10 mouse cellular contexts compared by ENCODE assay signal in genomic region chr12:101767306-101768053, GRCm38 (mm10). TPM values are rescaled to one million over a fixed set of nuclear protein-coding genes. Genes with fewer than 3 reads are reported as not detected.
DNase-seq lines count a peak whose midpoint lies in the region; ATAC-seq and TF ChIP-seq lines count a peak whose summit lies in the region.
"Had no signal": no experiment of that assay in that cellular context is flagged by ENCODE, and none has a peak within 500 bp of the region (broad histone marks: within the 10 kb centered on the region; RNA-seq: fewer than 3 reads in every experiment).

No protein-coding gene starts in this region.

- H3K9ac ChIP-seq in kidney, embryonic 15.5 days = no peak overlapping the region
- H3K9ac ChIP-seq: embryonic facial prominence, embryonic 12.5 days; liver, embryonic 13.5 days had no signal

- TF ChIP-seq POLR2A in kidney, adult 2 months (IDR thresholded peaks at IDR 0.05; ENCODE audit: low read depth, low read length) = no peak

- no peaks in the 10 kb centered on the region for H3K27me3 ChIP-seq in kidney, adult 2 months (replicated peaks; ENCODE audit: control insufficient read depth, insufficient read depth, low read length)
- no peaks in the 10 kb centered on the region for H3K27me3 ChIP-seq in kidney, embryonic 15.5 days
- H3K27me3 ChIP-seq: embryonic facial prominence, embryonic 12.5 days; liver, embryonic 13.5 days had no signal

- no peaks in the 10 kb centered on the region for H3K9me3 ChIP-seq in kidney, embryonic 15.5 days (replicated peaks)
- H3K9me3 ChIP-seq: embryonic facial prominence, embryonic 12.5 days; liver, embryonic 13.5 days had no signal

- H3K36me3 ChIP-seq in kidney, adult 2 months (ENCODE audit: control insufficient read depth, insufficient read depth, low read length) = no peaks in the 10 kb centered on the region
- no peaks in the 10 kb centered on the region for H3K36me3 ChIP-seq in kidney, embryonic 15.5 days
- H3K36me3 ChIP-seq: embryonic facial prominence, embryonic 12.5 days; liver, embryonic 13.5 days had no signal

- TF ChIP-seq CTCF in kidney, adult 2 months (conservative IDR thresholded peaks at IDR 0.05; ENCODE audit: insufficient read depth, insufficient read length, low read depth, low read length) = no peak

- no peak overlapping the region for H3K4me3 ChIP-seq in kidney, adult 2 months (ENCODE audit: insufficient read depth, low read depth, low read length)
- no peak overlapping the region for H3K4me3 ChIP-seq in kidney, embryonic 15.5 days (replicated peaks)
- H3K4me3 ChIP-seq: embryonic facial prominence, embryonic 12.5 days; liver, embryonic 13.5 days had no signal

- no peak overlapping the region; the same call in 1 of the 2 replicates for H3K27ac ChIP-seq in kidney, adult 2 months (ENCODE audit: insufficient read depth, low read depth, low read length)
- peak overlapping the region; percentile 45; the same call in 1 of the 2 replicates for H3K27ac ChIP-seq in kidney, embryonic 15.5 days
- H3K27ac ChIP-seq: embryonic facial prominence, embryonic 12.5 days; liver, embryonic 13.5 days had no signal

- no peak overlapping the region for H3K4me2 ChIP-seq in kidney, embryonic 15.5 days
- H3K4me2 ChIP-seq: embryonic facial prominence, embryonic 12.5 days; liver, embryonic 13.5 days had no signal

- ATAC-seq in kidney, embryonic 15.5 days (replicated peaks; ENCODE audit: low FRiP score) = 0 out of 2 replicates have a peak, but pooled peaks have one; percentile 6
- 0 out of 2 replicates have a peak, but pooled peaks have one; percentile 24 for ATAC-seq in megakaryocyte-erythroid progenitor cell, adult 5-6 weeks (replicated peaks; ENCODE audit: low FRiP score, low TSS enrichment, poor library complexity, severe bottlenecking)

- peak; percentile 53 for DNase-seq in kidney, adult 2 months
- DNase-seq in kidney, adult 9 months = no peak
- DNase-seq in fat pad, adult 2 months (ENCODE audit: extremely low read depth, low read depth, low spot score) = peak; percentile 88
- DNase-seq in embryo, embryonic 10.5 days (ENCODE audit: low spot score) = no peak
- DNase-seq in layer of hippocampus, postnatal 14 days (ENCODE audit: low spot score in 2 of 2) = no peak
- DNase-seq in testis, postnatal 10 days (ENCODE audit: low spot score) = no peak
- DNase-seq: liver, embryonic 13.5 days had no signal

- no peaks in the 10 kb centered on the region; the same call in 1 of the 2 replicates for H3K4me1 ChIP-seq in kidney, adult 2 months (ENCODE audit: control insufficient read depth, insufficient read depth, low read length)
- no peaks in the 10 kb centered on the region for H3K4me1 ChIP-seq in kidney, embryonic 15.5 days

- WGBS in kidney, adult 2 months = 50% methylated on average over 9 of the region's 9 CpGs
- WGBS in kidney, embryonic 15.5 days = 48% methylated on average over 9 of the region's 9 CpGs

RNA-seq across cellular contexts. Expression of gene Tc2n, which starts 49.2 kb away (rescaled TPM):
- 0.19 and 0.27 TPM in 2 replicates for polyA plus RNA-seq in kidney, adult 2 months (2012; rRNA removed)
- 0.60 and 0.78 TPM in 2 replicates for polyA plus RNA-seq in kidney, embryonic 15.5 days (2015; fragmentation: Nextera tagmentation; extraction: Ambion mirVana)
- total RNA-seq in megakaryocyte-erythroid progenitor cell, adult 5-6 weeks (2014; fragmentation: Nextera tagmentation) = not detected in 2 replicates
- total RNA-seq in megakaryocyte-erythroid progenitor cell, adult 5-6 weeks (2017) = not detected in 2 replicates
- under 1 TPM; 0.36 to 0.62 TPM for total RNA-seq in layer of hippocampus, postnatal 14 days (2021)

RNA-seq across cellular contexts. Expression of gene Fbln5, which starts 51.4 kb away (rescaled TPM):
- polyA plus RNA-seq in kidney, adult 2 months (2012; rRNA removed) = 302 and 308 TPM in 2 replicates
- 111 and 112 TPM in 2 replicates for polyA plus RNA-seq in kidney, embryonic 15.5 days (2015; fragmentation: Nextera tagmentation; extraction: Ambion mirVana)
- total RNA-seq in megakaryocyte-erythroid progenitor cell, adult 5-6 weeks (2014; fragmentation: Nextera tagmentation) = not detected in 2 replicates
- not detected in 2 replicates for total RNA-seq in megakaryocyte-erythroid progenitor cell, adult 5-6 weeks (2017)
- total RNA-seq in layer of hippocampus, postnatal 14 days (2021) = 10 to 100 TPM in 1 of 2 experiments, 1 to 10 TPM in 1; 8.2 to 18.9 TPM

Comparison
In these comparisons a context has a peak if more than half of its experiments do, and no peak if none do; other contexts are left out.
1. DNase-seq: peak in kidney, adult 2 months (single experiment) and fat pad, adult 2 months (single experiment); none in kidney, adult 9 months (single experiment), embryo, embryonic 10.5 days (single experiment), layer of hippocampus, postnatal 14 days (0 of 2) and testis, postnatal 10 days (single experiment).
2. RNA of gene Fbln5, which starts 51.4 kb away (total RNA-seq): 8.2 to 18.9 TPM in layer of hippocampus, postnatal 14 days; not detected in megakaryocyte-erythroid progenitor cell, adult 5-6 weeks; every median in the first group is over 4 times any median in the second.